Mouse (Mus musculus) right cerebral cortex, postnatal 4 days (tissue): ENCODE data around the gene Ncoa3.

Experiments used
- DNase-seq: peaks from one replicate; pipeline ENCODE4 v3.0.0-alpha.2; 2022

The Ncoa3 gene

DNA sequence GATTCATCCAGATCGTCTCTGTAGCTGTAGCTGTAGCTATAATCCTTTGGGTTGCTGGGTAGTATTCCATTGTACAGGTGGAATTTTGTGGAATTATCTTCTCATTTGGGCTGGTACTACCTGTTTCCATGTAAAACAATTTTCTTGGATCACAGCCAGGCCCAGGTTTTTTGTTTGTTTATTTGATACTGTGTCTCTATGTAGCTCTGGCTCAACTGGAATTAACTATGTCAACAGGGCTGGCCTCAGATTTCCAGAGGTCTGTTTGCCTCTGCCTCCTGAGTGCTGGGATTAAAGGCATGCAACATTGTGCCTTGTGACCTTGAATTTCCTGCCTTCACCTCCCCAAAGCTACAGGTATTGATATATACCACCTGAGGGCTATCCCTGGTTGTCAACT, 18.1 kb upstream of the Ncoa3 start:
- no peak for DNase-seq

DNA sequence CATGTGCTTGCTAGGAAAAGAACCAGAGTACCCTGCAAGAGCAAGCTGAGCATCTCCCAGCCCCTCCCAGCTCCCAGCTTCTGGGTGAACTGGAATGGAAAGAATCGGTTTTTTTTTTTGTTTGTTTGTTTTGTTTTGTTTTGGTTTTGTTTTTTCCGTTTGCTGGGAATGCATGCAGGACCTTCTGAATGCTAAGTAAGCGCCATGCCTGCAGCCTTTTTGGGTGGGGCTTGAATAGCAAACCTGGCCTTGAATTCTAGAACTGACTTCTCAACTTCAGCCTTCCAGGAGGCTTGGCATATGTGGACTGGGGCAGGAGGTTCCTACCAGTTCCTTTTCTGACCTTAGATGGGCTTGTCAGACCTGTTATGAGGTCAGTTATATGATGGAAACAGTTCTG, 16.2 kb upstream of the Ncoa3 start:
- DNase-seq, result no peak

DNA sequence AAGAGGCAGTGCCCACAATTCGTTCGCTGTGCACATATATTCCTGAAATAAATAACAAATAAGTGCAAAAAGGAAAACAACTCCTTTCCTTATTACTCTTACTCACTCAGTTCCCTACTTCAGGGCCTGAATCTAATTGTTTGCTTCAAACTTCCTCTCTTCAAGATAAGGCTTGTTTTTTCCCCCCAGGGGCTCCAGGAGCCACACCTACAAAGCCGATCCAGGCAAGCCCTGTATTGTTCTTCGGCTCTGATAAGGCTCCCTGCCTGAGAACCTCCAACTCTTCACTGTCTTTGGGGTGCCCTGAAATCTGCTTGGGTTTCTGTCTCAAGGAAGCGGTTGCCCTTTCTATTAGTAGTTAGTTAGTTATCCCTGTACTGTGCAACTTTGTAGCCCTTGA, 15.6 kb upstream of the Ncoa3 start:
- no peak for DNase-seq

DNA sequence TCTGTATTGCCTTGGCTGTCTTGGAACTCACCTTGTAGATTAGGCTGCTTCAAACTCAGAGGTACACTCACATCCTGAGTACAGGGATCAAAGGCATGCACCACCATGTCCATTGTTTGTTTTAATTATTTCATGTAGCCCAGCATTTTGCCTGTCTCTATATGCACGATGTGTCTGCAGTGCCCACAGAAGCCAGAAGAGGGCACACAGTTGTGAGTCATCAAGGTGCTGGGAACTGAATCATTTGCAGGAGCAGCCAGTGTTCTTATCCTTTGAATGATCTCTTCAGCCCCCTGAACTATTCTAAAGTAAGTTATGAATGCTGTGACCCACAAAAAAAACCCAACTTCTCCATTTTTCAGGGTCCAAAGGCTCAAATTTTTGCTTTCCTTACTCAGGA, 14.3 kb upstream of the Ncoa3 start:
- DNase-seq, result no peak

DNA sequence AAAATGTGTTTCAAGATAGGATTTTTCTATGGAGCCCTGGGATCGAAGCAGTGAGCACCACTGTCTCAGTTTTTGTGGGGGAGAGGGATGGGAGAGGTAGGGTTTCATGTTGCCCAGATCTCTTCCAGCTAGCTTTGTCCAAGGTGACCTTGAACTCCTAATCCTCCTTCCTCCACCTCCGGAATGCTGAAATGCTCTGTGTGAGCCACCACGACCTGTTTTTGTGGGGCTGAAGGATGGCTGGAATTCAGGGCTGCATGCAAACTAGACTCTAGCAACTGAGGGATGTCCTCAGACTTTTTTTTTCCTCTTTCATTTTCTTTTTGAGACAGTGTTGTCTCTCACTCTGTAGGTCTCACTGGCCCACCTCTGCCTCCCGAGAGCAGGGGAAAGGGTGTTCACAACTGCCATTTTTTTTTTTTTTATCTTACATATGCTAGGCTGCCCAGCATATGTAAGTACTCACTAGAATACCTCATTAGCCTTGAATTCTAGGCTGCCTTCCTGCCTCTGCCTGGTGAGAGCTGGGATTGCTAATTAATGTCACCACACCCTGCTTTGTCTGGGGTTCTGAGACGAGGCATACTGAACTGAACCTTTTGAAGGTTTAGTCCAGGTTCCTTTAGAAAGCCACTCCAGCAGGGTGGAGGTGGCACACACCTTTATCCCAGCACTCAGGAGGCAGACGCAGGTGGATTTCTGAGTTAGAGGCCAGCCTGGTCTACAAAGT, 11.0 kb upstream of the Ncoa3 start:
- DNase-seq, result no peak

- no peak for DNase-seq
Observed at GRCm38 (mm10) chr2:165982512-165983389, 9.7 kb upstream of the Ncoa3 start.

DNA sequence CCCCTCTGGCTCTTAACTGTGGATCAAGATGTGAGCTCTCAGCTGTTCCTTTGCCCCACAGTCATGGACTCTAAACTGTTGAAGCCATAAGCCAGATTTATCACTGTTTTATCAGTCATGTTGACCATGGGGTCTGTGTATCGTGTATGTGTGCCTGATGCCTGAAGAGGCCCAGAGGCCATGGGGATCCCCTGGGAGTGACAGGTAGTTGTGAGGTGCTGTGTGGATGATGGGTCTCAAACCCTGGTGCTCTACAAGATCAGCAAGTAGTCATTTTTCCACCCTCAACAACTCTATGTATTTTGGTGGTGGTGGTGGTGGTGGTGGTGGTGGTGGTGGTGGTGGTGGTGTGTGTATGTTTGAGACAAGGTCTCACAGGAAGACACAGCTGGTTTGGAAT, 8.1 kb upstream of the Ncoa3 start:
- DNase-seq, result no peak

- no peak for DNase-seq
Observed at GRCm38 (mm10) chr2:165984891-165985290, 7.5 kb upstream of the Ncoa3 start.

DNA sequence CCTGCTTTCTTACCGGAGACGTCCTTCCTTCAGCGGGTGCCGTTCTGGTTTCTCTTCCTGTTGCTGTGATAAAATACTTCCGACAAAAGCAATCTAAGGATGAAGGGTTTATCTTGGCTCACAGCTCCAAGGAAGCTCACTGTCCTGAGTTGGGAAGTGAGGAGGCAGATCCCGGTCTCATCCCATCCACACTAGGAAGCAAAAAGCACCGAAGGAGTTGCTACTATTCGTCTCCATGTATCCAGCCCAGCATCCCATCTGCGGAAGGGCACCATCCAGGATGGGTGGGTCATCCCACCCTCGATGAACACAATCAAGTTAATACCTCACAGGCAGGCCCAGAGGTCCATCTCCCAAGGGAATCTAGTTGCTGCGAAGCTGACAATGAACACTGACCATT, 6.9 kb upstream of the Ncoa3 start:
- no peak for DNase-seq

DNA sequence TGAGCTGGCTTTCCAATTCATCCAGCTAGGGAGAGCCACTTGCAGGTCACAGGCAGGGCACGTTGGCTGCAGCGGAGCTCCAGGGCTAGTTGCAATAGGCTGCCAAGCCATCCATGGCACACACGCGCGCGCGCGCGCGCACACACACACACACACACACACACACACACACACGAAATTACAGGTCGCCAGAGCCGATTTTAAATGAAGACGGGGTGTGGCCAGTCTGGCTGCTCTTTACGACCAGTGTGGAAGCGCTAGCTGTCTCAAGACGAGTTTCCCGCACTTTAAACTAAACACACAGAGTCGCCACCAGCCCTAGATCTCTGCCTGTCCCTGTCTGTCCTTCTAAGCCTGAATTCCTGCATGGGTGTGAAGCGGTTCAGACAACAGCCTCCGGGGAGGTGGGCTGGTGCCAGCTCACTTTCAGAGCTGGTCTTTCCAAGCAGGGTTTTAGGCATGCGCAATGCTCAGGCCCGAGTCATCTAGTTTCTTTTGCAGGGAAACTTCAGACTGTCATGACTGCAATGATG, 5.4 kb upstream of the Ncoa3 start:
- peak; percentile 69 for DNase-seq

DNA sequence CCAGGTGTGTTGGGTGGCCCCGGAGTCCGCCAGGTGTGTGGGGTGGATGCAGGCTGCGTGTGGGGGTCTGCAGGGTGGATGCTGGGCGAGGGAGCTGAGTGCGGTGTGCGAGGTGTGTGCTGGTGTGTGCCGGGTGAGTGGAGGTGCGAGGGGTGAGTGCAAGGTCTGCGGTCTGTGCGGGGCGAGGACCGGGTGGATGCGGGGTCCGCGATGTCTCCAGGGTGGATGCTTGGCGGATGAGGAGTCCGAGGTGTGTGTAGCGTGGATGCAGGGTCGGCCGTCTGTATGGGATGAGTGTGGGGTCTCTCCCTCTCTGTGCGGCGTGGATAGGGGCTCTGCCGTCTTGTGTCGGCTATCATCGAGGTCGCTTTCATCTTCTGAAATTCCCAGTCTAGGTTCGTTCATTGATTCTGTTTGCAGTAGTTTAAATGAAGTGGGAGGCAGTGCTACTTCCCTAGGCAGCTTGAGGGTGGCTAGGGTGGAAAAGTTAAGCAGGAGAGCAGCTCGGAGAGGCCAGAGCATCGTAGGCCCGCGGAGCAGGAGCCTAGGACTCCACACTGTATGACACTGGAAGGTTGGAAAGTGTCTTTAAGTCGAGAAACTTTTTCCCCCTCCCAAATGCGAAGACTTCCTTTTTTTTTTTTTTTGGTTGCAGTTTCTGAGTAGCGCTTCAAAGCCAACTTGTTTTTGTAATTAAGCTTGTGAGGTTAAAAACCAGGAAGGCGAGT, 901 bp downstream of the Ncoa3 start:
- no peak for DNase-seq

DNA sequence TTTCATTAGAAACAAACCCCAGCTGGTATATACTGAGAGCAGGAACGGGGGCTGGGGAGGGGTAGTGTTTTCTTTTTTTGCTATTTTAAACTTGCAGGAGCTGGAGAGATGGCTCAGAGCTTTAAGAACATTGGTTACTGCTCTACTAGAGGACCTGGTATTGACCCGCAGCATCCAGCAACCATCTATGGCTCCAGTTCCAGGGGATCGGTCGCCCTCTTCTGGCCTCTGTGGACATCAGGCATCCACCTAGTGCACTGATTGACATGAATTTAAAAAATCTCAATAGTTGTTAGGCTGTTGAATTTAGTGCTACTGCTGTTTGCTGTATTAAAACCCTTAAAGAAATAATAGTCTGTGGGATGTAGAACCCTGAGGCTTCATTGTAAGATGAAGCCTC, 1.9 kb downstream of the Ncoa3 start:
- no peak for DNase-seq

DNA sequence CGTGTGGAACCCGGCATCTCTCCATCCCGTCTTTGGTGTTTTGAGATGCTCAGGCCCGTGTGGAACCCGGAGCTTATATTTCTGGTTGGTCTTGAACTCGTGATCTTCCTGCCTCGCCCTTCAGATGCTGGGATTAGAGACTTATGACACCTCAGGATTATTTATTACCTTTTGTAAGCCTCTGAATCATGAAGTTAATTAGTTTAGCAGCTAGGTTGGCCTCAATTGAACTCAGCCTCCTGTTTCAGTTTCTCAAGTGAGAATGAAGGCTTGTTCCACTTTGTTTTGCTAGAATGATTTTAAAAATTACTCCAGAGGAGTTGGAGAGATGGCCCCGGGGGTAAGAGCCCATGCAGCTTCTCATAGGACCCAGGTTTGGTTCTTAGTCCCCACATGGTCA, 3.3 kb downstream of the Ncoa3 start:
- no peak for DNase-seq

DNA sequence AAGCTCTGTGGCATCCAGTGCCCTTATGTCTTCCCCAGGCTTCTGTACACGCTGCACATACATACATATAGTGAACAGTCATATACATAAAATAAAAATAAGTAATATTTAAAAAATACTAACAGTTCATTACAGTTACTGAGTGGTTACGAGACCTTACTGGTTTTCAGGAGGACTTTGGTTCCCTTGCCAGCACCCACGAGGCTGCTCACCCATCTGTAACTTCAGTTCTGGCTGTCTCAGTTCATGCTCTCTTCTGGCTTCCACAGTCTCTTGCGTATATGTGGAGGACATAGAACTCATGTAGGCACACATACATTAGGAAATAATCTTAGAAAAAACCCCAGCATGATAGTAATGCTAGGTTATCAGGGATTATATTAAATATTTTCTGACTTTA, 3.7 kb downstream of the Ncoa3 start:
- DNase-seq, result no peak

- DNase-seq, result no peak
Observed at GRCm38 (mm10) chr2:165997256-165997967, 5.0 kb downstream of the Ncoa3 start.

DNA sequence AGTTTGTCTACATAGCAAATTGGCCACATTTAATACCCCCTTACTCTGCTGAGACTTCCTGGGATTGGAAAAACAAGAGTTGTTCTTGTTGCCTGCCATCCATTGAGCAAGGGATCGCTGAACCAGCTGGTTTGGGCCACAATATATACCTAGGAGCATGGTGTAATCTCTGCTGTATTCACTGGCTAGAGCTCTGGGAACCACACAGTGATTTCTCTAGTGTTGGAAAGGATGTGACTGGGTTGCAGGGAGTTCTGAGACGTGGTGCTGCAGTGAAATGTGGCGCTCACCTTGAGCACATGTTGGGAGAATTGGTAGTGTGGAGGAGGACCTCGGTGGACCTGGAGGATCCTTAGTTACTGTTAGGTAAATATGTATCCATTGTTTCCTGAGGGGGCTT, 6.5 kb downstream of the Ncoa3 start:
- DNase-seq, result no peak

GRCm38 (mm10) chr2:165999790-166000189, 7.4 kb downstream of the Ncoa3 start:
- no peak for DNase-seq

DNA sequence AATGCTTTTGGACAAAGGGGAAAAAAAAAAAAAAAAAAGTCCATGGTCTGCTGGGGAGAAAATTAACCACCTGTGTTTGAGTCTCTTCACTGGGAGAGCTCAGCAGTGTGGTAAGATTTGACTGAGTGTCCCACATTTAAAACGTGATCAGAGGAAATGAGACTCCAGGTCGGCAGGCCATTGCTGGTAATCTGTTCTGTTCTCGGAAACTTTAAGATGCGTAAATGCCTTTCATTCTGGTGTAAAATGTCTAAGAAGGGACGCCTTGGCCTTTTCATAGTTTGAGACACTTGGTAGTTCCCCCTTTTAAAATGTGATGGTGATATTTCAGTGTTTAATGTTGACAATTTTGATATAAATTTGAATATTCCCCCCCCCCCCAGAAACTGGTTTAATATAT, 7.8 kb downstream of the Ncoa3 start:
- DNase-seq, result no peak

- DNase-seq, result no peak
Observed at GRCm38 (mm10) chr2:166000769-166001168, 8.3 kb downstream of the Ncoa3 start.

- no peak for DNase-seq
Observed at GRCm38 (mm10) chr2:166001362-166001761, 8.9 kb downstream of the Ncoa3 start.

- DNase-seq, result no peak
Observed at GRCm38 (mm10) chr2:166001768-166002167, 9.3 kb downstream of the Ncoa3 start.

DNA sequence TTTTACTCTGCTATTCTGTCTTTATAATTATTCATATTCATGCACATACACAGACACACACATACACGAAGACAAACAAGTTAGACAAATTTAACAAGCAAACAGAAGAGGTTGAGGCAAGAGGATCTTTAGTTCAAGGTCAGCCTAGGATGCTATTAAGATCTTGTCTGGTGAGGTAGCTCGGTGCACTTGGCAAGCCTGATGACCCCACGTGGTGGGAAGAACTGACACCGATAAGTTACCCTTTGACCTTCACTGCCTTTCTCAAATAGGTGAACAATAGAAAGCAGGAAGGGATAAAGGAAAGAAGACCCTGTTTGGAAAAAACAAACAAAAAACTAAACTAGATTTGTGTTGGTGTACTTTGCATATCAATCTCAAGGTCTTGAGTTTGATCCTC, 10.0 kb downstream of the Ncoa3 start:
- no peak for DNase-seq

GRCm38 (mm10) chr2:166003004-166003403, 10.6 kb downstream of the Ncoa3 start:
- no peak for DNase-seq
